Mouse (Mus musculus) kidney, adult 2 months (tissue): ENCODE data around the gene Prdm9.

Experiments
- CTCF ChIP-seq: fragments of 200-500 bp; conservative IDR thresholded peaks from 2 replicates; pipeline ENCODE4 v1.5.1; 2011; ENCODE audit warnings: low read depth, mild to moderate bottlenecking, control low read depth, low read length, moderate library complexity, mixed read lengths; ENCODE audit not compliant: insufficient read depth, insufficient read length
- POLR2A ChIP-seq: fragments of 200-500 bp; IDR thresholded peaks from one replicate; pipeline ENCODE4 v1.6.1; 2011; ENCODE audit warnings: low read depth, low read length, control low read depth

DNA sequence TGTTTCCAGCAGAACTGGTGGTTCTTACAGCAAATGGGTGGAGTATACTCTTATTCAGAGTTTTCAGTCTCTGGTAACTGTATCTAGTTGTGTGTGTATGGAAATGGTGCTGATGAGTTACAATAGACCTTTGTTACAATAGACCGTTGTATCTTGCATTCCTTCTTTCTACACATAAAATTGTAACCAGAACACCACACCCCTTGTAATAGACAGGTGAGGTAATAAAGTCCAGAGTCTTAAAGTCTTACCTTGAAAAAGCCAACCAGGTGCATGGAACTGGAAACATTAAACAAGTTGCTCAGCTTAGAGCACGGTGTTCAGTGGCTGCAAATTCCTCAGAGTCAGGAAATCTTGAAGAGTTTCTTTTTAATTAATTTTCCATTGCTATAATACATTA, 24.0 kb upstream of the Prdm9 start:
- no peak for TF ChIP-seq POLR2A
- TF ChIP-seq CTCF, result no peak
